Mouse (Mus musculus) myocyte (in vitro differentiated cells): ENCODE data around the gene Mtf2.

Source experiments
- E2F4 ChIP-seq: IDR thresholded peaks from one replicate; pipeline ENCODE4 v1.6.1; 2011; ENCODE audit warnings: mild to moderate bottlenecking, control low read depth, moderate library complexity; ENCODE audit not compliant: insufficient read depth
- MAX ChIP-seq: IDR thresholded peaks from one replicate; pipeline ENCODE4 v1.6.1; 2011; ENCODE audit warnings: low read depth, mild to moderate bottlenecking, control low read depth
- POLR2A ChIP-seq: IDR thresholded peaks from one replicate; pipeline ENCODE4 v1.6.1; 2011; ENCODE audit warnings: low read depth, mild to moderate bottlenecking, control low read depth, moderate library complexity; ENCODE audit not compliant: insufficient read length
- REST ChIP-seq: IDR thresholded peaks from one replicate; pipeline ENCODE4 v1.6.1; 2011; ENCODE audit warnings: mild to moderate bottlenecking, control low read depth, moderate library complexity; ENCODE audit not compliant: insufficient read depth, insufficient read length
- TCF12 ChIP-seq: IDR thresholded peaks from one replicate; pipeline ENCODE4 v1.6.1; 2011; ENCODE audit warnings: mild to moderate bottlenecking, control low read depth; ENCODE audit not compliant: poor library complexity, insufficient read depth, severe bottlenecking
- USF1 ChIP-seq: IDR thresholded peaks from one replicate; pipeline ENCODE4 v1.6.1; 2011; ENCODE audit warnings: low read depth, mild to moderate bottlenecking, control low read depth, moderate library complexity

DNA sequence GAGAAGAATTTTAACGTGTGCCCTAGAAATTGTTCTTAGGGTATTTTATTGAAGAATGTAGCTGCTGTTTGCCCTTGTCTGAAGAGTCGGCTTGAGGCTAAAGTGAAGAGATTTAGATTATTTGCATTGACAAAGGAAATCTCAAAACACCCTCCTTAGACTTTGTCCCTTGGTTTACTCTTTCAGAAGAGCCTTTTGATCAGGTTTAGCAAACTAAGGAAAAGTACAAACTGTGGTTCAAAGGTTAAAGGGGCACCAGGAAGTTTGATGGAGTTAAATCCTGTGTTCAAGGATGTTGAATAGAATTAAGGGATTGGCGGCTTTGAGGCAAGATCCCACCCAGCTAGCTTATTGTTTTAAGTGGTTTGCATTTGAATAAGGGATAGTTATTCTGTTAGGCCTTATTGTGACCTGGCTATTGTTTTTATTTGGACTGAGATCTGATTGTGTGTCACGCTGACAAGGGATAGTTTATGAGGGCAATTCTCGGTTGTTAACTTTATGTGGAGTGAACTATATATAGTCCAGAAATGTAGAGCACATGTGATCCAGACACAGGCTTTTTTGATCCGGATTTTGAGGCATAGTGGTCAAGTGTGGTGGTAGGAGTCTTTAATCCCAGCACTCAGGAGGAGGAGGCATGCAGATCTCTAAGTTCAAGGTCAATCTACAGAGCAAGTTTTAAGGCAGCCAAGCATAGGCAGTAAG, 11.5 kb downstream of the Mtf2 start:
- TF ChIP-seq REST = no peak
- no peak for TF ChIP-seq POLR2A
- TF ChIP-seq E2F4 = no peak
- TF ChIP-seq TCF12 = no peak
- no peak for TF ChIP-seq MAX
- TF ChIP-seq USF1 = no peak
